Mouse (Mus musculus) bone marrow macrophage, adult 2 months (primary cell): ENCODE results near the gene Tank.

Experiments
- CTCF ChIP-seq: IDR thresholded peaks from 2 replicates; pipeline ENCODE4 v1.5.1; 2012; ENCODE audit warnings: low read depth, mild to moderate bottlenecking, low read length, moderate library complexity
- POLR2A ChIP-seq: IDR thresholded peaks from 2 replicates; pipeline ENCODE4 v1.6.1; 2012; ENCODE audit warnings: mild to moderate bottlenecking, low read depth, low read length, borderline replicate concordance

GRCm38 (mm10) chr2:61579501-61579990, 1.2 kb downstream of the Tank start:
- no peak for TF ChIP-seq CTCF
- TF ChIP-seq POLR2A = no peak
